Comparison of ENCODE assay signal across 24 mouse cellular contexts in the genomic region with DNA sequence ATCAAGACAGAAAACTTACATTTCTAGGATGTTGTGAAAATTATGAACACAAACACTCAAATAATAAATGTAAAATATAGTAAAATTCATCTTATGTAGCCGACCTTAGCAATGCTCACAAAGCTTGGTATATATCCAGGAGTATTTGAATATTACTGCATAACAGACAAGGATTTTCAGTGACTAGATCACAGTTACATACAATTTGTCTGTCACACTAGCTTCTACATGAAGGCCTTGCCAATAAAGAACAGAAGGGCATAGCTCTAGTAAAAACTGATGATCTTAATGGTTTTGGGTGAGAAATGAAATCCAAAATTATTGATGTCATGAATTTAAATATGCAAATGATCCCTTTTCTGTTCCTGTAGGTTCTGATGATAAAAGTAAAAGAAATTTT.
DNase-seq lines count a peak whose midpoint lies in the region; ATAC-seq and TF ChIP-seq lines count a peak whose summit lies in the region.
"Had no signal": no experiment of that assay in that cellular context is flagged by ENCODE, and none has a peak within 500 bp of the region (broad histone marks: within the 10 kb centered on the region; RNA-seq: fewer than 3 reads in every experiment).

No protein-coding gene starts in this region.

- no peak for TF ChIP-seq CTCF in forebrain, postnatal 0 days (IDR thresholded peaks at IDR 0.05; ENCODE audit: low read depth)
- no peak for TF ChIP-seq CTCF in brain, embryonic 14.5 days (IDR thresholded peaks at IDR 0.05; ENCODE audit: borderline replicate concordance, extremely low read depth, insufficient read depth, insufficient read length)

- H3K36me3 ChIP-seq in forebrain, embryonic 13.5 days (ENCODE audit: poor library complexity, severe bottlenecking) = no peaks in the 10 kb centered on the region
- H3K36me3 ChIP-seq in forebrain, embryonic 10.5 days (replicated peaks) = no peaks in the 10 kb centered on the region
- H3K36me3 ChIP-seq in forebrain, embryonic 15.5 days = no peaks in the 10 kb centered on the region
- no peaks in the 10 kb centered on the region for H3K36me3 ChIP-seq in forebrain, postnatal 0 days (ENCODE audit: insufficient read depth)
- H3K36me3 ChIP-seq: embryonic facial prominence, embryonic 13.5 days; embryonic facial prominence, embryonic 15.5 days; G1E had no signal

- ATAC-seq in forebrain, embryonic 13.5 days = peak; percentile 82; the same call in 1 of the 2 replicates
- peak; percentile 83 for ATAC-seq in forebrain, embryonic 15.5 days (replicated peaks)
- no peak for ATAC-seq in forebrain, postnatal 0 days
- ATAC-seq: activated CD4-positive, CD25-positive, alpha-beta regulatory T cell, adult 4 months; CD4-positive, CD25-positive, alpha-beta regulatory T cell, adult 4 months; Patski had no signal

- no peak for TF ChIP-seq POLR2A in brain, embryonic 14.5 days (IDR thresholded peaks at IDR 0.05; ENCODE audit: borderline replicate concordance, extremely low read depth, insufficient read depth, insufficient read length, poor library complexity, severe bottlenecking)

- no peak overlapping the region for H3K4me2 ChIP-seq in forebrain, embryonic 13.5 days
- H3K4me2 ChIP-seq in forebrain, embryonic 15.5 days (replicated peaks) = no peak overlapping the region
- H3K4me2 ChIP-seq in forebrain, postnatal 0 days (ENCODE audit: low read depth) = no peak overlapping the region
- H3K4me2 ChIP-seq: embryonic facial prominence, embryonic 13.5 days; embryonic facial prominence, embryonic 15.5 days had no signal

- WGBS in forebrain, embryonic 13.5 days = 72% methylated on average over 1 of the region's 1 CpGs
- WGBS in forebrain, embryonic 10.5 days = 86% methylated on average over 1 of the region's 1 CpGs
- 72% methylated on average over 1 of the region's 1 CpGs for WGBS in forebrain, embryonic 15.5 days
- WGBS in forebrain, postnatal 0 days = 54% methylated on average over 1 of the region's 1 CpGs

- H3K4me1 ChIP-seq in forebrain, embryonic 13.5 days = no peaks in the 10 kb centered on the region
- no peaks in the 10 kb centered on the region for H3K4me1 ChIP-seq in forebrain, embryonic 10.5 days
- H3K4me1 ChIP-seq in forebrain, embryonic 15.5 days = no peaks in the 10 kb centered on the region
- no peaks in the 10 kb centered on the region for H3K4me1 ChIP-seq in forebrain, postnatal 0 days (ENCODE audit: insufficient read depth)
- H3K4me1 ChIP-seq: embryonic facial prominence, embryonic 13.5 days; embryonic facial prominence, embryonic 15.5 days had no signal

- no peaks in the 10 kb centered on the region for H3K9me3 ChIP-seq in forebrain, embryonic 13.5 days (replicated peaks)
- H3K9me3 ChIP-seq in forebrain, embryonic 10.5 days = no peaks in the 10 kb centered on the region
- no peaks in the 10 kb centered on the region for H3K9me3 ChIP-seq in forebrain, embryonic 15.5 days
- no peaks in the 10 kb centered on the region for H3K9me3 ChIP-seq in forebrain, postnatal 0 days (ENCODE audit: low read length)
- H3K9me3 ChIP-seq: embryonic facial prominence, embryonic 13.5 days; embryonic facial prominence, embryonic 15.5 days; G1E had no signal

- H3K9ac ChIP-seq in forebrain, embryonic 13.5 days = no peak overlapping the region
- no peak overlapping the region for H3K9ac ChIP-seq in forebrain, embryonic 15.5 days (replicated peaks)
- H3K9ac ChIP-seq in forebrain, postnatal 0 days = no peak overlapping the region
- H3K9ac ChIP-seq: embryonic facial prominence, embryonic 13.5 days; embryonic facial prominence, embryonic 15.5 days had no signal

- no peak for DNase-seq in forebrain, embryonic 10.5 days (ENCODE audit: extremely low spot score, low spot score)
- DNase-seq in forebrain, postnatal 0 days = no peak
- DNase-seq in brain, embryonic 14.5 days (ENCODE audit: low read depth) = peak; percentile 75
- DNase-seq: adrenal gland, adult 8-10 months; adrenal gland, postnatal 14 days; adrenal gland, postnatal 36 days; B cell, adult 2 months; cerebellum, adult 11 months; cerebellum, adult 18-20 months; cerebellum, adult 8-10 months; cerebellum, adult 9-11 months; cerebellum, postnatal 14 days; cerebellum, postnatal 36 days; embryo, embryonic 11 days had no signal

- no peak overlapping the region for H3K4me3 ChIP-seq in forebrain, embryonic 13.5 days
- no peak overlapping the region for H3K4me3 ChIP-seq in forebrain, embryonic 10.5 days
- H3K4me3 ChIP-seq in forebrain, embryonic 15.5 days = no peak overlapping the region
- no peak overlapping the region for H3K4me3 ChIP-seq in forebrain, postnatal 0 days (ENCODE audit: low read depth, low read length)
- H3K4me3 ChIP-seq: embryonic facial prominence, embryonic 13.5 days; embryonic facial prominence, embryonic 15.5 days; erythroblast, embryonic 14.5 days had no signal

- H3K27me3 ChIP-seq in forebrain, embryonic 13.5 days = no peaks in the 10 kb centered on the region
- no peaks in the 10 kb centered on the region for H3K27me3 ChIP-seq in forebrain, embryonic 10.5 days (ENCODE audit: poor library complexity, severe bottlenecking)
- H3K27me3 ChIP-seq in forebrain, embryonic 15.5 days = no peaks in the 10 kb centered on the region
- no peaks in the 10 kb centered on the region for H3K27me3 ChIP-seq in forebrain, postnatal 0 days (ENCODE audit: insufficient read depth, low read length)
- H3K27me3 ChIP-seq: CH12.LX; embryonic facial prominence, embryonic 13.5 days; embryonic facial prominence, embryonic 15.5 days; Patski had no signal

- H3K27ac ChIP-seq in forebrain, embryonic 13.5 days = no peak overlapping the region
- H3K27ac ChIP-seq in forebrain, embryonic 10.5 days = no peak overlapping the region
- H3K27ac ChIP-seq in forebrain, embryonic 15.5 days (replicated peaks) = no peak overlapping the region
- H3K27ac ChIP-seq in forebrain, postnatal 0 days (ENCODE audit: low read depth, low read length) = no peak overlapping the region
- H3K27ac ChIP-seq: embryonic facial prominence, embryonic 13.5 days; embryonic facial prominence, embryonic 15.5 days had no signal
